In the genomic region with DNA sequence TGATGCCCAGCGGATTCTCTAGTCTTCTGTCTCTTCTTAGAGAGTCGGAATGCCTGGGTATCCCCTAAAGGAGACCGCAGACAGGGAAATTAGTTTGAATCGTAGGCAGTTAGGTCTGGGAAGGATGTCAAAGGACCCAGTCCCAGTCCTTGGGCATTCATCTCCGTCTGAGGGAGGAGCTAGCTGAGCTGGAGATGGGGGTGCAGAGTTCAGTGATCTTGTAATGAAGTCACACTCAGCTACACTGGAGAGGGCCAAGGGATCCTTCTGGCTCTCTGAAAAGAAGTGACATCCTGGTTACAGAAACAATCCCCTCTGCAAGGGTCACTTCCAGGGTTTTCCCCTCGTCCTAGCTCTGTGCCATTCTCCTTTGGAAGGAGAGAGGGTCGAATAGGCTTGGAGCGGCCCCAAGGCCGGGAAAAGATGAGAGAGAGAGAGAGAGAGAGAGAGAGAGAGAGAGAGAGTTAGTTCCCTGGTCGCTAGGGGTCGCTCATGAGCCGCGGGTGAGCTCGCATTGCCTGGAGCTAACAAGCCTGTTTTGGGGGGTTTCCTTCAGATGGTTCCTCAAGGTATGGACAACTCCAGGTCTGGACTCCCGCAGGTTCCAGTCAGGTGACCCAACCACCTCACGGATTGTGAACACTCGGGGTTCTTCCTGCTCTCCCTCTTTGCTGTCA, we compare ENCODE assay signal across 8 mouse cellular contexts. TPM values are rescaled to one million over a fixed set of nuclear protein-coding genes. Genes with fewer than 3 reads are reported as not detected.
A peak's percentile ranks its signal among the peaks of the same experiment; 100 is the strongest.
DNase-seq lines count a peak whose midpoint lies in the region; ATAC-seq lines count a peak whose summit lies in the region.

No protein-coding gene starts in this region.

- peaks cover 58% of the 10 kb centered on the region for H3K27me3 ChIP-seq in limb, embryonic 12.5 days
- H3K27me3 ChIP-seq in midbrain, embryonic 13.5 days: peaks cover 15% of the 10 kb centered on the region

- no peak for ATAC-seq in limb, embryonic 12.5 days (ENCODE audit: insufficient number of reproducible peaks, insufficient read depth, low FRiP score, low TSS enrichment, low read depth)
- no peak for ATAC-seq in midbrain, embryonic 13.5 days

- no peaks in the 10 kb centered on the region; the same call in 1 of the 2 replicates for H3K4me1 ChIP-seq in limb, embryonic 12.5 days (replicated peaks)
- H3K4me1 ChIP-seq in midbrain, embryonic 13.5 days (replicated peaks): peaks cover 52% of the 10 kb centered on the region

- H3K4me2 ChIP-seq in limb, embryonic 12.5 days: peak overlapping the region; percentile 71
- H3K4me2 ChIP-seq in midbrain, embryonic 13.5 days (replicated peaks): peak overlapping the region; percentile 62

- no peaks in the 10 kb centered on the region for H3K9me3 ChIP-seq in limb, embryonic 12.5 days
- H3K9me3 ChIP-seq in midbrain, embryonic 13.5 days: no peaks in the 10 kb centered on the region

- DNase-seq in urinary bladder, postnatal 14 days (ENCODE audit: low spot score): peak; percentile 55
- no peak for DNase-seq in urinary bladder, adult 2 months (ENCODE audit: low spot score)
- DNase-seq in cerebellum, adult 9-11 months: peak; percentile 82
- peak; percentile 78 to 79 for DNase-seq in frontal cortex, postnatal 36 days (ENCODE audit: low spot score in 2 of 2)
- peak; percentile 43 for DNase-seq in kidney, adult 11 months
- peak; percentile 55 to 86 for DNase-seq in spleen, postnatal 10 days (ENCODE audit: low spot score in 2 of 2)

- no peak overlapping the region for H3K27ac ChIP-seq in limb, embryonic 12.5 days
- peak overlapping the region; percentile 49 for H3K27ac ChIP-seq in midbrain, embryonic 13.5 days

- peak overlapping the region; percentile 64 for H3K4me3 ChIP-seq in limb, embryonic 12.5 days (replicated peaks)
- peak overlapping the region; percentile 56 for H3K4me3 ChIP-seq in midbrain, embryonic 13.5 days (replicated peaks)

- H3K36me3 ChIP-seq in limb, embryonic 12.5 days: no peaks in the 10 kb centered on the region
- no peaks in the 10 kb centered on the region for H3K36me3 ChIP-seq in midbrain, embryonic 13.5 days

- H3K9ac ChIP-seq in limb, embryonic 12.5 days (replicated peaks): no peak overlapping the region
- peak overlapping the region; percentile 65 for H3K9ac ChIP-seq in midbrain, embryonic 13.5 days (replicated peaks)

- WGBS in limb, embryonic 12.5 days: 9% methylated on average over 16 of the region's 17 CpGs
- WGBS in midbrain, embryonic 13.5 days: 10% methylated on average over 15 of the region's 17 CpGs

RNA-seq across cellular contexts. Expression of a gene that starts 1.0 kb away (rescaled TPM):
- 1.0 and 1.2 TPM in 2 replicates for polyA plus RNA-seq in urinary bladder, adult 2 months (2012; rRNA removed)
- 1.5 and 1.6 TPM in 2 replicates for polyA plus RNA-seq in limb, embryonic 12.5 days (2016; fragmentation: Nextera tagmentation; extraction: Ambion mirVana)
- 19.7 and 20.2 TPM in 2 replicates for polyA plus RNA-seq in midbrain, embryonic 13.5 days (2015; fragmentation: Nextera tagmentation; extraction: Ambion mirVana)

RNA-seq across cellular contexts. Expression of a gene that starts 21.1 kb away (rescaled TPM):
- polyA plus RNA-seq in urinary bladder, adult 2 months (2012; rRNA removed): 13.0 and 13.5 TPM in 2 replicates
- polyA plus RNA-seq in limb, embryonic 12.5 days (2016; fragmentation: Nextera tagmentation; extraction: Ambion mirVana): 1.9 and 2.9 TPM in 2 replicates
- polyA plus RNA-seq in midbrain, embryonic 13.5 days (2015; fragmentation: Nextera tagmentation; extraction: Ambion mirVana): 17.2 and 19.5 TPM in 2 replicates

RNA-seq across cellular contexts. Expression of a gene that starts 50.1 kb away (rescaled TPM):
- polyA plus RNA-seq in urinary bladder, adult 2 months (2012; rRNA removed): 15.6 and 16.3 TPM in 2 replicates
- 14.4 and 17.4 TPM in 2 replicates for polyA plus RNA-seq in limb, embryonic 12.5 days (2016; fragmentation: Nextera tagmentation; extraction: Ambion mirVana)
- 13.5 and 15.1 TPM in 2 replicates for polyA plus RNA-seq in midbrain, embryonic 13.5 days (2015; fragmentation: Nextera tagmentation; extraction: Ambion mirVana)
